ENCODE assay signal across 9 mouse cellular contexts in the genomic region with DNA sequence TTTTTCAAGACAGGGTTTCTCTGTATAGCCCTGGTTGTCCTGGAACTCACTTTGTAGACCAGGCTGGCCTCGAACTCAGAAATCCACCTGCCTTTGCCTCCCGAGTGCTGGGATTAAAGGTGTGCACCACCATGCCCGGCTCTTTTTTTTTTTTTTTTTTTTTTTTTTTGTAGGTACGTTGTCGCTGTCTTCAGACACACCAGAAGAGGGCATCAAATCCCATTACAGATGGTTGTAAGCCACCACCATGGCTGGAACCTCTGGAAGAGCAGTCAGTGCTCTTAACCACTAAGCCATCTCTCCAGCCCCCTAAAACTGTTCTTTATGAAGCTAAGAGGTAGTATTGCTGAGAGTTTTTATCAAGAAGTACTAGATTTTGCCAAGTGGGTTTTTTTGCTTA. TPM values are rescaled to one million over a fixed set of nuclear protein-coding genes. Genes with fewer than 3 reads are reported as not detected.
"Had no signal": no experiment of that assay in that cellular context is flagged by ENCODE, and none has a peak within 500 bp of the region (broad histone marks: within the 10 kb centered on the region; RNA-seq: fewer than 3 reads in every experiment).

No protein-coding gene starts in this region.

RNA-seq across cellular contexts. Expression of gene Efcab9, which starts 17.0 kb away (rescaled TPM):
- total RNA-seq: hematopoietic stem cell, adult 5-6 weeks; hindbrain, postnatal 0 days had no signal
- polyA plus RNA-seq: hindbrain, embryonic 10.5 days; hindbrain, embryonic 12.5 days; hindbrain, embryonic 13.5 days; hindbrain, embryonic 14.5 days; hindbrain, embryonic 16.5 days; hindbrain, postnatal 0 days; kidney, adult 2 months; large intestine, adult 2 months had no signal
